Mouse (Mus musculus): ENCODE measurements at regions not wholly inside any gene's neighbourhood (a gene's known extent, or its start where the extent isn't known, plus 50 kb on each side); places are given as distances from the start of the nearest gene placed in this dataset.

- Histone ChIP-seq H3K27ac (ENCODE audit: low read depth, low read length) (no peak overlapping the region), H3K9me3 (replicated peaks; ENCODE audit: control insufficient read depth, low read length) (no peaks in the 10 kb centered on the region), H3K4me3 (ENCODE audit: low read depth, low read length) (no peak overlapping the region), H3K4me2 (ENCODE audit: low read length) (no peak overlapping the region), H3K9ac (ENCODE audit: low read length) (no peak overlapping the region), H3K27me3 (replicated peaks; ENCODE audit: control insufficient read depth, insufficient read depth, low read length) (no peaks in the 10 kb centered on the region), H3K36me3 (ENCODE audit: control insufficient read depth, insufficient read depth, low read length) (no peaks in the 10 kb centered on the region), H3K4me1 (ENCODE audit: control insufficient read depth, insufficient read depth, low read length) (peaks cover 15% of the 10 kb centered on the region)
- ATAC-seq (no peak), DNase-seq (ENCODE audit: low spot score) (no peak)
- WGBS, result 45% methylated on average over 14 of the region's 14 CpGs
Measured at GRCm38 (mm10) chr7:133435596-133436357, 166.2 kb downstream of the Tex36 start.

DNA sequence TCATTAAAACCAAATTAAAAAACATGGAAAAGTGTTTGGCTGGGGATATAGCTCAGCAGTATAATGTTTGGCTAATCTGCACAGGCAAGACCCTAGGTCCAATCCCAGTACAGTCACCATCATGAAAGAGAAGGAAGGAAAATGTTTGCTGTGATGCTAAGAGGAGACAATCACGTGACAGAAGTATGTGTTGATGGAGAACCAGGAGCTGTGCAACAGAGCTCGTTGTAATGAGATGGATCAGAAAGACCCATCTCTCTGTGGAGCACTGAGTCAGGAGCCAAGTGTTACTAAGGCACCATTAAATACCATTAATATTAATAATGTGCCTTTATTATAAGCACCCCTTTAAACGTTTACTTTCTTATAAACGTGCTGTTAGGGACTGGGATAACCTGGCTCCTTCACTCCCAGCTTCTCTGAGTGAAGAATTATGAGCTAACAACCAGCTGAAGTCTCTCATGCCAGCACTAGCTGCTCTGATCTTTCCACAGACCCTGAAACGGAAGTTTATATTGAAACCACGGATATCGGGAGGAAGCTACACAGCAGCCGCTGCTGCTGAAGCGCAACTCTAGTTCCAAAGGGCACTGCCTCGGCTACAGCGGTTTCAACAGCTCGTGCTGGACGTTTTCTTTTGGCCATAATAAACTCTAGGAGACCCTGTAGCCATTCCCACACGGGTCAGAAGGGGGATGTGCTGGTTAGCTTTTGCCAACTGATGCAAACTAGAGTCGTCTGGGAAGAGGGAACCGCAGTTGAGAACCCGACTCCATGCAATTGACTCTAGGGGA is 167.7 kb downstream of the Tex36 start:
- DNase-seq (ENCODE audit: low spot score) (no peak), ATAC-seq (no peak)
- peaks cover 13% of the 10 kb centered on the region for H3K4me1 ChIP-seq (ENCODE audit: control insufficient read depth, insufficient read depth, low read length)
- H3K27ac ChIP-seq (ENCODE audit: low read depth, low read length), result no peak overlapping the region
- H3K27me3 ChIP-seq (replicated peaks; ENCODE audit: control insufficient read depth, insufficient read depth, low read length), result no peaks in the 10 kb centered on the region
- no peak overlapping the region for H3K4me2 ChIP-seq (ENCODE audit: low read length)
- no peaks in the 10 kb centered on the region for H3K36me3 ChIP-seq (ENCODE audit: control insufficient read depth, insufficient read depth, low read length)
- no peak overlapping the region for H3K4me3 ChIP-seq (ENCODE audit: low read depth, low read length)
- 83% methylated on average over 17 of the region's 17 CpGs for WGBS
- H3K9ac ChIP-seq (ENCODE audit: low read length), result no peak overlapping the region
- H3K9me3 ChIP-seq (replicated peaks; ENCODE audit: control insufficient read depth, low read length), result no peaks in the 10 kb centered on the region

DNA sequence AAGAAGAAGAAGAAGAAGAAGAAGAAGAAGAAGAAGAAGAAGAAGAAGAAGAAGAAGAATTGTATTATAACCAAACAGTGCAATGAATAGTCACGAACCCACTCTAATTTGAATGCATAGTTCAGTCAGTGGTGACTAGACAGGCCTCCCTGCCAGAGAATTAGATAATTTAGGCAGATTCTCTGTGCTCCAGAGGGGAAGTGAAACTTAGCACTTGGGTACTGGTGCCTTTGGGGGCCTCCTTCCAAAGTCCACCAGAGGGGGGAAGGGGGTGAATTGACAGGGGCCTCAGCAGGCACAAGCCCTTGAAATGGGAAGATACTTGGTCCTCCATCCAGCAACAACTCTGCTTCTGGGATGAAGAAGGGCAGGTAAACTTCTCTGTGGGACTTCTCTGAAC is 169.6 kb downstream of the Tex36 start:
- H3K4me3 ChIP-seq (ENCODE audit: low read depth, low read length), result no peak overlapping the region
- no peaks in the 10 kb centered on the region for H3K36me3 ChIP-seq (ENCODE audit: control insufficient read depth, insufficient read depth, low read length)
- WGBS, result 86% methylated on average over 1 of the region's 1 CpGs
- no peak overlapping the region for H3K9ac ChIP-seq (ENCODE audit: low read length)
- H3K9me3 ChIP-seq (replicated peaks; ENCODE audit: control insufficient read depth, low read length), result no peaks in the 10 kb centered on the region
- H3K27me3 ChIP-seq (replicated peaks; ENCODE audit: control insufficient read depth, insufficient read depth, low read length), result no peaks in the 10 kb centered on the region
- DNase-seq (ENCODE audit: low spot score) (no peak), ATAC-seq (no peak)
- no peak overlapping the region for H3K27ac ChIP-seq (ENCODE audit: low read depth, low read length)
- 0 out of 2 replicates have a peak, but pooled peaks cover 4% of the 10 kb centered on the region for H3K4me1 ChIP-seq (ENCODE audit: control insufficient read depth, insufficient read depth, low read length)
- H3K4me2 ChIP-seq (ENCODE audit: low read length), result no peak overlapping the region

DNA sequence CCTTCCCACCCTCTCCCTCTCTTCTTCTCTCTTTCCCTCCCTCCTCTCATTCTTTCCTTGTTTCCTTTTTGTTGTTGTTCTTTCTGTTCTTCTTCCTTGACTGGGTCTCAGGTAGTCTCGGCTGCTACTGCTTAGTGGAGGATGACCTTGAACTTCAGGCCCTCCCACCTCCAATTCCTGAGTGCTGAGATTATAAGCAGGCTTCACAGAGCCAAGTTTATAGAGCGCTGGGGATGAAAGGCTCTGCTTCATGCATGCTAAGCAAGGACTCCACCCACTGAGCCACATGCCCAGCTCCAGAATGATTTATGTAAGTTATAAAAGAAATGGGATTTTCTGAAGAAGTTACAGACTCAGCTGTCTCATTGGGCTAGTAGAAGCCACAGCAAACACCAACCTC is 199.9 kb downstream of the Tex36 start:
- H3K9me3 ChIP-seq (replicated peaks; ENCODE audit: control insufficient read depth, low read length), result no peaks in the 10 kb centered on the region
- no peak overlapping the region for H3K27ac ChIP-seq (ENCODE audit: low read depth, low read length)
- H3K27me3 ChIP-seq (replicated peaks; ENCODE audit: control insufficient read depth, insufficient read depth, low read length), result no peaks in the 10 kb centered on the region
- no peaks in the 10 kb centered on the region for H3K4me1 ChIP-seq (ENCODE audit: control insufficient read depth, insufficient read depth, low read length)
- H3K9ac ChIP-seq (ENCODE audit: low read length), result no peak overlapping the region
- WGBS, result 74% methylated on average over 2 of the region's 2 CpGs
- DNase-seq (ENCODE audit: low spot score) (no peak), ATAC-seq (no peak)
- no peak overlapping the region for H3K4me3 ChIP-seq (ENCODE audit: low read depth, low read length)
- no peaks in the 10 kb centered on the region for H3K36me3 ChIP-seq (ENCODE audit: control insufficient read depth, insufficient read depth, low read length)
- H3K4me2 ChIP-seq (ENCODE audit: low read length), result no peak overlapping the region

DNA sequence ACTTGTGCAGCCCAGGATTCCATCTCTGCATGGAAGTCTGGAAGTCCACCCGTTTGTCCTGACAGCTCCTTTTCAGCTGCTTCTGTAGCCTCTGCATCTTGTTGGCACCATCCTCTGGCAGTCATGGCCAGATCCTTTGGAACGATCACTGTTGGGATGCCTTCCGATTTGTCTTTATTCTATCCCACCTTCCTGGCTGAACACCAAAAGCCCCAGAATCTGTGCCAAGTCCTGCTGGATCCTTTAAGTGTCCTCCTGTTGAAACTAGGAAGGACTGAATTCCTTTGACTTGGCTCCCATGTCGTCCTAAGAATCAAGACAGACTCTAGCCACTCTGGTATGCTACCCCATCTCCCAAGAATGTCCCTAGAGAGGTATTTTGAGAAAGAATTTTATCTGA is 201.3 kb downstream of the Tex36 start:
- H3K9me3 ChIP-seq (replicated peaks; ENCODE audit: control insufficient read depth, low read length), result no peaks in the 10 kb centered on the region
- no peaks in the 10 kb centered on the region for H3K27me3 ChIP-seq (replicated peaks; ENCODE audit: control insufficient read depth, insufficient read depth, low read length)
- no peaks in the 10 kb centered on the region for H3K4me1 ChIP-seq (ENCODE audit: control insufficient read depth, insufficient read depth, low read length)
- no peak overlapping the region for H3K4me3 ChIP-seq (ENCODE audit: low read depth, low read length)
- ATAC-seq, result no peak
- no peak for DNase-seq (ENCODE audit: low spot score)
- H3K4me2 ChIP-seq (ENCODE audit: low read length), result no peak overlapping the region
- H3K27ac ChIP-seq (ENCODE audit: low read depth, low read length), result no peak overlapping the region
- WGBS, result 55% methylated on average over 4 of the region's 4 CpGs
- H3K36me3 ChIP-seq (ENCODE audit: control insufficient read depth, insufficient read depth, low read length), result no peaks in the 10 kb centered on the region
- no peak overlapping the region for H3K9ac ChIP-seq (ENCODE audit: low read length)

DNA sequence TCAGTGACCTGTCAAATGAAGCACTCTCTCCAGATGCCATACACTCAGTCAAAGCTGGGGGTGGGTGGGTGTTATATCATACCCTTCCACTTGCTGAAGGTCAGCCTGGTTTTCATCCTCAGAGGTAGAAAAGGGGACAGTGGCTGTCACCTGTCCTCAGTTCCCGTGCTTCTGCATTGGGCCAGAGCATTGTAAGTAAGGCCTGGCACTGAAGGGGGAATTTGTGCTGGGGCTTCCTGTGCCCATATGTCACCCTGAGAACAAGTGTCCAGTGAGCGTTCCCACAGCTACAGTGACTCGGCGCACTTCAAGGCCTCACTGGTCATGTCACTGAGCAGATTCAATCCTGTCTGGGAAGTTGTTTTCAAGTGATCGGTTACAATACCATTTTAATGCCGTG is 213.2 kb downstream of the Tex36 start:
- Histone ChIP-seq H3K9me3 (replicated peaks; ENCODE audit: control insufficient read depth, low read length) (no peaks in the 10 kb centered on the region), H3K9ac (ENCODE audit: low read length) (no peak overlapping the region), H3K4me1 (ENCODE audit: control insufficient read depth, insufficient read depth, low read length) (no peaks in the 10 kb centered on the region; the same call in 1 of the 2 replicates), H3K4me3 (ENCODE audit: low read depth, low read length) (no peak overlapping the region), H3K4me2 (ENCODE audit: low read length) (no peak overlapping the region), H3K27ac (ENCODE audit: low read depth, low read length) (no peak overlapping the region), H3K36me3 (ENCODE audit: control insufficient read depth, insufficient read depth, low read length) (no peaks in the 10 kb centered on the region), H3K27me3 (replicated peaks; ENCODE audit: control insufficient read depth, insufficient read depth, low read length) (no peaks in the 10 kb centered on the region)
- DNase-seq (ENCODE audit: low spot score) (no peak), ATAC-seq (no peak)
- WGBS, result 94% methylated on average over 6 of the region's 6 CpGs

DNA sequence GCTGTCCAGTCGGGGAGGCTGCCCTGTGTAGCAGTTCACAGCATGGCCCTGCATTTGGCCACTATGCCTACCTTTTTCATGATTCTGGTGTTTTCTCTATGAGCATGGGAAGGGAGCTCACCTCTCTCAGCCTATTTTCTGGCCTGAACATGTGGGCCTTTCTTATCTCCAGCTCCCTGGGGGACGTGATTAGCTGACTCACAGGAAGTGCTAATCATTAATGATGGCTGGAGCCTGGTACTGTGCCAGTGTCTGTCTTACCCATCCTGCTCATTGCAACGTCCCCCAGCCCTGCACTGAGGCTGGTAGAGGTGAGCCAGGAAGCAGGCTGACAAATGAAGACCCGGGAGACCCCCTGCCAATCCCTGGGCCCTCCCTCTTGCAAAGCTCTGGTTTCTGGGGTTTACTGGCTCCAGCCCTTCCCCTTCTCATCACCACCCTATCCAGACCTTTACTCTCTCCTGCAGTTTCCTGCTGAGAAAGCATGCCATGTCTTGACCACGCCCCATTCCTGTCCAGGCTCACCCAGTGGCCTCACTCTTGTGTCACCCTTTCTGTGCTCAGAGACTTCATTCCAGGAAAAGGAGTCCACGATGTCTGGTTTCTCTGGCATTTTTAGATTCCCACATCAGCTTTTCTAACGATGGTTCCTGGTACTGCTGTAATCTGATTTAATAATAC is 219.8 kb downstream of the Tex36 start:
- H3K36me3 ChIP-seq (ENCODE audit: control insufficient read depth, insufficient read depth, low read length), result no peaks in the 10 kb centered on the region
- no peaks in the 10 kb centered on the region for H3K9me3 ChIP-seq (replicated peaks; ENCODE audit: control insufficient read depth, low read length)
- no peak overlapping the region for H3K27ac ChIP-seq (ENCODE audit: low read depth, low read length)
- no peak overlapping the region for H3K4me2 ChIP-seq (ENCODE audit: low read length)
- no peaks in the 10 kb centered on the region; the same call in 1 of the 2 replicates for H3K4me1 ChIP-seq (ENCODE audit: control insufficient read depth, insufficient read depth, low read length)
- DNase-seq (ENCODE audit: low spot score) (no peak), ATAC-seq (no peak)
- no peak overlapping the region for H3K9ac ChIP-seq (ENCODE audit: low read length)
- no peak overlapping the region for H3K4me3 ChIP-seq (ENCODE audit: low read depth, low read length)
- 66% methylated on average over 7 of the region's 7 CpGs for WGBS
- H3K27me3 ChIP-seq (replicated peaks; ENCODE audit: control insufficient read depth, insufficient read depth, low read length), result no peaks in the 10 kb centered on the region

DNA sequence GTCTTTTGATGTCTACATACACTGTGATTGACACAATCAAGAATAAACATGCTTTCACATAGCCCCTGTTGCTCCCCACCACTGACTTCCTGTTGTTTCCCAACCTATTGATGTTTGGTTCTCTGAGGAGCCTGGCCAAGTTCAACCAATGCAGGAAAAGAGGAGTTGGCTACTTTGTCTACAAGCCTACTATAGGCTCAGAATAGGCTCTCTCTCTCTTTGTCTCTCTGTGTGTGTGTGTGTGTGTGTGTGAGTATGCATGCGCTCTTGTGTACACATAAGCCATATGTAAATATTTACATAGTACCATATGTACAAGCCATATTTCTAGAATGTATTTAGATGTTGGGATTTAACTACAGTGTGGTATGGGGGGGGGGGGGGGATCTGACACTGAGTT is 222.6 kb downstream of the Tex36 start:
- H3K27ac ChIP-seq (ENCODE audit: low read depth, low read length), result no peak overlapping the region
- H3K27me3 ChIP-seq (replicated peaks; ENCODE audit: control insufficient read depth, insufficient read depth, low read length), result no peaks in the 10 kb centered on the region
- no peaks in the 10 kb centered on the region for H3K9me3 ChIP-seq (replicated peaks; ENCODE audit: control insufficient read depth, low read length)
- ATAC-seq, result no peak
- no peak for DNase-seq (ENCODE audit: low spot score)
- no peaks in the 10 kb centered on the region for H3K36me3 ChIP-seq (ENCODE audit: control insufficient read depth, insufficient read depth, low read length)
- 80% methylated on average over 1 of the region's 1 CpGs for WGBS
- no peak overlapping the region for H3K4me3 ChIP-seq (ENCODE audit: low read depth, low read length)
- H3K9ac ChIP-seq (ENCODE audit: low read length), result no peak overlapping the region
- no peaks in the 10 kb centered on the region for H3K4me1 ChIP-seq (ENCODE audit: control insufficient read depth, insufficient read depth, low read length)
- no peak overlapping the region for H3K4me2 ChIP-seq (ENCODE audit: low read length)

DNA sequence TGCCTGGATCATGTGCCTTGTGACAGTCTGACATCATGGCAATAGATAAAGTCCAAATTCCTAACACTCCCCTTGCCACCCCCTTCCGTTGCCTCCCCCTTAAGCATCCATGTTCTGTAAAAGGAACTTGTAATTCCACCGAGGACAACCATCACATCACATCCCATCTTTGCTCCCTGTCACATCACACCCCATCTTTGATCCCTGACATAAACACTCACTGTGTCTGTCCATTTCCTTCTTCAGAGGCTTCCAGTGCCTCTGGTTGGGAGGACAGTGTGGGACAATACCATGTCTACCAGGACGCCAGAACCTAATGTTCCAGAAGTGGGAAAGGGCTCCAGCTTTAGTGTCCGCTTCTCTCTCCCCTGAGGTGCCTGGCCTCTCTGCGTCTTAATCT is 223.6 kb downstream of the Tex36 start:
- no peak overlapping the region for H3K27ac ChIP-seq (ENCODE audit: low read depth, low read length)
- H3K4me3 ChIP-seq (ENCODE audit: low read depth, low read length), result no peak overlapping the region
- no peaks in the 10 kb centered on the region for H3K36me3 ChIP-seq (ENCODE audit: control insufficient read depth, insufficient read depth, low read length)
- DNase-seq (ENCODE audit: low spot score) (no peak), ATAC-seq (no peak)
- H3K27me3 ChIP-seq (replicated peaks; ENCODE audit: control insufficient read depth, insufficient read depth, low read length), result no peaks in the 10 kb centered on the region
- 93% methylated on average over 5 of the region's 5 CpGs for WGBS
- no peaks in the 10 kb centered on the region for H3K4me1 ChIP-seq (ENCODE audit: control insufficient read depth, insufficient read depth, low read length)
- H3K9ac ChIP-seq (ENCODE audit: low read length), result no peak overlapping the region
- H3K4me2 ChIP-seq (ENCODE audit: low read length), result no peak overlapping the region
- no peaks in the 10 kb centered on the region for H3K9me3 ChIP-seq (replicated peaks; ENCODE audit: control insufficient read depth, low read length)
